Mouse (Mus musculus) heart, adult 2 months (tissue): ENCODE results near the gene Fam187a. TPM values are rescaled to one million over a fixed set of nuclear protein-coding genes. Genes with fewer than 3 reads are reported as not detected.
A peak's percentile ranks its signal among the peaks of the same experiment; 100 is the strongest.

ENCODE experiments used
- DNase-seq, 2 experiments: peaks; one replicate each; pipeline ENCODE4 v3.0.0; 2021
- H3K27ac ChIP-seq: fragments of 200-600 bp; 2 replicates; pipeline ENCODE4 v1.8.1; 2022
- H3K27me3 ChIP-seq: fragments of 200-500 bp; 2 replicates; pipeline ENCODE4 v1.6.1; 2012; ENCODE audit warnings: mild to moderate bottlenecking, low read length, inconsistent platforms, mixed read lengths; ENCODE audit not compliant: control insufficient read depth, insufficient read depth
- H3K36me3 ChIP-seq: fragments of 200-500 bp; 2 replicates; pipeline ENCODE4 v1.6.1; 2012; ENCODE audit warnings: low read length, inconsistent platforms; ENCODE audit not compliant: control insufficient read depth, insufficient read depth
- H3K4me1 ChIP-seq: fragments of 200-500 bp; 2 replicates; pipeline ENCODE4 v1.6.1; 2011; ENCODE audit warnings: low read length; ENCODE audit not compliant: control insufficient read depth, insufficient read depth
- H3K4me3 ChIP-seq: fragments of 200-600 bp; 2 replicates; pipeline ENCODE4 v1.8.1; 2022
- H3K79me2 ChIP-seq: fragments of 200-500 bp; replicated peaks from 2 replicates; pipeline ENCODE4 v1.6.1; 2012; ENCODE audit warnings: mild to moderate bottlenecking, inconsistent platforms, low read length, moderate library complexity, mixed read lengths; ENCODE audit not compliant: control insufficient read depth, insufficient read depth
- H3K9ac ChIP-seq: fragments of 200-500 bp; 2 replicates; pipeline ENCODE4 v1.6.1; 2012; ENCODE audit warnings: low read depth, mild to moderate bottlenecking, control low read depth, inconsistent platforms, low read length, mixed read lengths
- CTCF ChIP-seq: fragments of 200-600 bp; IDR thresholded peaks from 2 replicates; pipeline ENCODE4 v1.8.1; 2022; ENCODE audit warnings: antibody characterized with exemption, mild to moderate bottlenecking, moderate library complexity
- EP300 ChIP-seq: fragments of 200-500 bp; IDR thresholded peaks from 2 replicates; pipeline ENCODE4 v1.6.1; 2011; ENCODE audit warnings: low read depth, low read length, control low read depth; ENCODE audit not compliant: insufficient read depth
- POLR2A ChIP-seq: fragments of 200-500 bp; IDR thresholded peaks from 2 replicates; pipeline ENCODE4 v1.6.1; 2011; ENCODE audit warnings: mild to moderate bottlenecking, low read depth, low read length, control low read depth; ENCODE audit not compliant: insufficient read depth
- WGBS: fragments of 180-500 bp; shearing (Covaris S2); methylation state at CpG from one replicate; pipeline ENCODE4 v1.1.7; 2018; 5-methylcytosine and 5-hydroxymethylcytosine counted together
- intact Hi-C: fragments of 180-260 bp; cut with DNase I; formaldehyde crosslinking; loops from one replicate; pipeline ENCODE4 v1.15.1; 2025
- polyA plus RNA-seq: library from polyadenylated mRNA; depleted of rRNA; stranded (reverse); fragments of >200 nt; gene quantifications from 2 replicates; pipeline ENCODE4 v1.2.3, GENCODE M21; 2012
- total RNA-seq, 2 experiments: library from RNA; stranded (reverse); gene quantifications; 2 replicates each; pipeline ENCODE4 v1.2.3; 2021

The Fam187a gene
- total and polyA plus RNA-seq, 3 experiments: not detected

DNA sequence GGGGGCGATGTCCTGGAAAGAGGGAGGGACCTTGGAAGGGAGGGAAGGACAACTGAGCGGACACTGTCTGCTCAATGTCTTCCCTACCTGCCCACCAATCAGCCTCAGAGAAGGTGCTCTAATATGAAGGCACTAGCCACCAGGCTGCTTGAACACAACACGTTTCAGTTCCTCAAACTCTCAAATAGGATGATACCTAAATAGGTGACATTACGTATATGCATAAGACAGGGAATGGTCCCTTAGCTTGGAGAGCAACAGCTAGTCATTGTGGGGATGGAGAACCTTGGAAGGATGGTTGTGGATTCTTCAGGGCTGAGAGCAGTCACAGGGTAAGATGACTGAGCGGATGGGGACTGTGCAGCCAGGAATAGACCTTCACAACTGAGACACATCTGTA is 2.5 kb downstream of the Fam187a start:
- Histone ChIP-seq H3K36me3 (no peaks in the 10 kb centered on the region), H3K79me2 (no peaks in the 10 kb centered on the region), H3K27ac (no peak overlapping the region), H3K9ac (no peak overlapping the region), H3K27me3 (no peaks in the 10 kb centered on the region), H3K4me1 (no peaks in the 10 kb centered on the region), H3K4me3 (no peak overlapping the region)
- DNase-seq: no peak
- no peak for TF ChIP-seq CTCF
- no peak for TF ChIP-seq POLR2A
- no peak for TF ChIP-seq EP300
- WGBS: 77% methylated on average over 5 of the region's 5 CpGs
- intact Hi-C loops: no loop called here

DNA sequence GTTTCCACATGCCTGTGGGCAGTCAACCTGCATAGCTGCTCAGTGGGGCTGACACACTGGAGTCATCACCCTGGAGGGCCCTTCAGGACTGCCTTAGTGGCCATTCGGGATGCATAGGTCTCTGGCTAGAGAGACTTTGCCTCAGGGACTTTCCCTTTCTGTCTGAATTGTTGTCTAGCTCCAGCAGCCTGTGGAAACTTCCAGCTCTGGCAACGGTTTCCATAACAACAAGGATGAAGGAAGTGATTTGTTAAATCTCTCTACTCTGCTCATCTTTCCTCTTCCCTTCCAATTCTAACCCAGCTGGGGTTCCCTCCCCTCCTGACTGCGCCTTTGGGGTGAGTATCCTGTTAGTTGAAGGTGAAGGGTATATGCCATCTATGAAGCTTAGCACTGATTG is 3.2 kb downstream of the Fam187a start:
- H3K9ac ChIP-seq: no peak overlapping the region
- no peaks in the 10 kb centered on the region for H3K36me3 ChIP-seq
- H3K4me1 ChIP-seq: no peaks in the 10 kb centered on the region
- no peaks in the 10 kb centered on the region for H3K27me3 ChIP-seq
- 41% methylated on average over 3 of the region's 3 CpGs for WGBS
- no peak overlapping the region for H3K4me3 ChIP-seq
- no peak for DNase-seq
- TF ChIP-seq EP300: no peak
- no peak for TF ChIP-seq POLR2A
- no peak for TF ChIP-seq CTCF
- no peaks in the 10 kb centered on the region for H3K79me2 ChIP-seq
- H3K27ac ChIP-seq: no peak overlapping the region
- intact Hi-C loops: no loop called here

GRCm38 (mm10) chr11:102890096-102890495 is 5.1 kb downstream of the Fam187a start:
- 80% methylated on average over 5 of the region's 5 CpGs for WGBS

GRCm38 (mm10) chr11:102893015-102893651 is 8.2 kb downstream of the Fam187a start:
- no peak for TF ChIP-seq EP300
- TF ChIP-seq POLR2A: no peak
- peak; percentile 81 for TF ChIP-seq CTCF
- no peaks in the 10 kb centered on the region for H3K27me3 ChIP-seq
- H3K4me3 ChIP-seq: peak overlapping the region; percentile 35
- 7% methylated on average over 43 of the region's 43 CpGs for WGBS
- H3K9ac ChIP-seq: peak overlapping the region; percentile 53
- no peaks in the 10 kb centered on the region for H3K36me3 ChIP-seq
- peak; percentile 57 to 74 for DNase-seq
- intact Hi-C loops: no loop called here
- no peaks in the 10 kb centered on the region for H3K4me1 ChIP-seq
- no peak overlapping the region for H3K27ac ChIP-seq
- H3K79me2 ChIP-seq: no peaks in the 10 kb centered on the region

More at GRCm38 (mm10) chr11:102890096-102890495, 5.1 kb downstream of the Fam187a start:
- TF ChIP-seq POLR2A (no peak), CTCF (no peak), EP300 (no peak)
- no peak overlapping the region for H3K27ac ChIP-seq
- intact Hi-C loops: no loop called here
- H3K4me3 ChIP-seq: no peak overlapping the region
- no peak overlapping the region for H3K9ac ChIP-seq
- H3K27me3 ChIP-seq: no peaks in the 10 kb centered on the region
- H3K79me2 ChIP-seq: no peaks in the 10 kb centered on the region
- no peaks in the 10 kb centered on the region for H3K36me3 ChIP-seq
- DNase-seq: no peak
- no peaks in the 10 kb centered on the region for H3K4me1 ChIP-seq

GRCm38 (mm10) chr11:102894716-102895115 is 9.7 kb downstream of the Fam187a start:
- H3K4me1 ChIP-seq: no peaks in the 10 kb centered on the region
- H3K4me3 ChIP-seq: no peak overlapping the region
- H3K27ac ChIP-seq: no peak overlapping the region
- H3K79me2 ChIP-seq: no peaks in the 10 kb centered on the region
- H3K27me3 ChIP-seq: no peaks in the 10 kb centered on the region
- no peak for DNase-seq
- TF ChIP-seq EP300: no peak
- no peak for TF ChIP-seq POLR2A
- no peak for TF ChIP-seq CTCF
- no peak overlapping the region for H3K9ac ChIP-seq
- intact Hi-C loops: no loop called here
- 89% methylated on average over 4 of the region's 4 CpGs for WGBS
- H3K36me3 ChIP-seq: no peaks in the 10 kb centered on the region

DNA sequence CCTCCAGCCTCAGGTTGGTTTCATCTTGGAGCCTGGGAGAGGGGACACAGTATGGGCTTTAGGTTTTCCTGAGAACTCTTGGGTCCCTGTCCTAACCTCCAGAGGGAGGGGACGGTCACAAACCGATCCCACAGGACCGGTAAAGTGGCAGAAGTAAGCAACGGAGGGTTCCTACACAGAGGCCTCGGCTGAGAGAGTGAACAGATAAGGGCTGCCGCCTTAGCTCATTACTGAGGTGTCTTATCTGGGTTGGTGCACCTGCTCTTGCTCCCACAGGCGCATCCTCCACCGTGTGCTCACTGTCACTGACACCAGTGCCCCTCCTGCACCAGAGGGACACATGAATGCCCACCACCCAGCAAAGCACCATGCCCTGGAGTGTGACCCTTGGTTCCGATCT is 10.8 kb downstream of the Fam187a start:
- Histone ChIP-seq H3K4me1 (peaks cover 2% of the 10 kb centered on the region), H3K27me3 (no peaks in the 10 kb centered on the region), H3K9ac (no peak overlapping the region), H3K36me3 (no peaks in the 10 kb centered on the region), H3K27ac (no peak overlapping the region), H3K4me3 (no peak overlapping the region), H3K79me2 (no peaks in the 10 kb centered on the region)
- 69% methylated on average over 9 of the region's 9 CpGs for WGBS
- no peak for TF ChIP-seq CTCF
- no peak for TF ChIP-seq POLR2A
- TF ChIP-seq EP300: no peak
- intact Hi-C loops: no loop called here
- DNase-seq: no peak
